Mouse (Mus musculus) liver, embryonic 16.5 days (tissue): ENCODE results near the gene Gpr68. TPM values are rescaled to one million over a fixed set of nuclear protein-coding genes. Genes with fewer than 3 reads are reported as not detected.

ENCODE experiments used
- ATAC-seq: fragments of 200-750 bp; cut with Nextera tagmentation; 2 replicates; pipeline ENCODE4 v1.8.0; 2017; ENCODE audit warnings: low read depth, mild to moderate bottlenecking, moderate number of reproducible peaks, moderate library complexity
- H3K27ac ChIP-seq: fragments of 300-500 bp; sonication (generic); 2 replicates; pipeline ENCODE4 v1.5.1; 2014; ENCODE audit warnings: mild to moderate bottlenecking, low read length
- H3K27me3 ChIP-seq: fragments of 300-500 bp; sonication (generic); 2 replicates; pipeline ENCODE4 v1.6.1; 2014; ENCODE audit warnings: low read depth, low read length, mixed read lengths; ENCODE audit not compliant: control insufficient read depth, insufficient read depth
- H3K36me3 ChIP-seq: fragments of 300-500 bp; sonication (generic); 2 replicates; pipeline ENCODE4 v1.6.1; 2014; ENCODE audit warnings: mild to moderate bottlenecking; ENCODE audit not compliant: control insufficient read depth, insufficient read depth
- H3K4me1 ChIP-seq: fragments of 300-500 bp; sonication (generic); 2 replicates; pipeline ENCODE4 v1.6.1; 2014; ENCODE audit warnings: low read depth, low read length, mixed read lengths; ENCODE audit not compliant: control insufficient read depth
- H3K4me2 ChIP-seq: fragments of 300-500 bp; sonication (generic); 2 replicates; pipeline ENCODE4 v1.6.1; 2014; ENCODE audit warnings: low read depth, low read length, mixed read lengths
- H3K4me3 ChIP-seq: fragments of 300-500 bp; sonication (generic); 2 replicates; pipeline ENCODE4 v1.5.1; 2014; ENCODE audit warnings: low read depth, mild to moderate bottlenecking, low read length
- H3K9ac ChIP-seq: fragments of 300-500 bp; sonication (generic); 2 replicates; pipeline ENCODE4 v1.6.1; 2014; ENCODE audit warnings: low read depth, low read length
- H3K9me3 ChIP-seq: fragments of 300-500 bp; sonication (generic); replicated peaks from 2 replicates; pipeline ENCODE4 v1.6.1; 2016; ENCODE audit warnings: low read length; ENCODE audit not compliant: control insufficient read depth
- WGBS: fragments of 180-500 bp; shearing (Covaris S2); extraction: QIAGEN DNeasy Blood & Tissue Kit; methylation state at CpG from one replicate; pipeline ENCODE4 v1.1.7; 2014; ENCODE audit not compliant: insufficient replicate concordance; 5-methylcytosine and 5-hydroxymethylcytosine counted together
- polyA plus RNA-seq: library from polyadenylated mRNA; unstranded; fragments of >200 nt; fragmentation: Nextera tagmentation; extraction: Ambion mirVana; gene quantifications from 2 replicates; pipeline ENCODE4 v1.2.1, GENCODE M21; 2015

Gpr68 gene
- polyA plus RNA-seq, 1 experiment from 2014 or later: 0.08 TPM

GRCm38 (mm10) chr12:100868049-100868622 lies 39.9 kb downstream of the Gpr68 start:
- 50% methylated on average over 4 of the region's 4 CpGs for WGBS
- H3K4me1 ChIP-seq: no peaks in the 10 kb centered on the region
- ATAC-seq: no peak
- H3K9me3 ChIP-seq: no peaks in the 10 kb centered on the region
- H3K9ac ChIP-seq: no peak overlapping the region
- no peak overlapping the region for H3K4me3 ChIP-seq
- H3K36me3 ChIP-seq: no peaks in the 10 kb centered on the region
- no peak overlapping the region for H3K4me2 ChIP-seq
- no peak overlapping the region for H3K27ac ChIP-seq
- H3K27me3 ChIP-seq: no peaks in the 10 kb centered on the region

GRCm38 (mm10) chr12:100867097-100867496 lies 40.9 kb downstream of the Gpr68 start:
- H3K36me3 ChIP-seq: no peaks in the 10 kb centered on the region
- H3K27ac ChIP-seq: no peak overlapping the region
- no peak overlapping the region for H3K4me3 ChIP-seq
- H3K4me1 ChIP-seq: no peaks in the 10 kb centered on the region
- H3K27me3 ChIP-seq: no peaks in the 10 kb centered on the region
- H3K9me3 ChIP-seq: no peaks in the 10 kb centered on the region
- ATAC-seq: no peak
- WGBS: 79% methylated on average over 8 of the region's 8 CpGs
- no peak overlapping the region for H3K9ac ChIP-seq
- no peak overlapping the region for H3K4me2 ChIP-seq

GRCm38 (mm10) chr12:100865509-100866078 lies 42.4 kb downstream of the Gpr68 start:
- Histone ChIP-seq H3K4me2 (no peak overlapping the region), H3K27ac (no peak overlapping the region), H3K4me1 (no peaks in the 10 kb centered on the region), H3K9ac (no peak overlapping the region), H3K36me3 (no peaks in the 10 kb centered on the region), H3K9me3 (no peaks in the 10 kb centered on the region), H3K4me3 (no peak overlapping the region), H3K27me3 (no peaks in the 10 kb centered on the region)
- WGBS: 60% methylated on average over 11 of the region's 11 CpGs
- no peak for ATAC-seq

- no peak overlapping the region for H3K9ac ChIP-seq
- H3K27me3 ChIP-seq: no peaks in the 10 kb centered on the region
- no peak overlapping the region for H3K4me2 ChIP-seq
- H3K27ac ChIP-seq: no peak overlapping the region
- no peak overlapping the region for H3K4me3 ChIP-seq
- no peak for ATAC-seq
- H3K4me1 ChIP-seq: no peaks in the 10 kb centered on the region
- no peaks in the 10 kb centered on the region for H3K36me3 ChIP-seq
- H3K9me3 ChIP-seq: no peaks in the 10 kb centered on the region
These were observed 42.9 kb downstream of the Gpr68 start for GRCm38 (mm10) chr12:100865072-100865471.

- whole genome bisulfite sequencing: 67% methylated on average over 3 of the region's 3 CpGs
- Histone ChIP-seq H3K9ac (no peak overlapping the region), H3K27ac (no peak overlapping the region), H3K9me3 (no peaks in the 10 kb centered on the region), H3K27me3 (no peaks in the 10 kb centered on the region), H3K4me1 (no peaks in the 10 kb centered on the region), H3K4me2 (no peak overlapping the region), H3K4me3 (no peak overlapping the region), H3K36me3 (no peaks in the 10 kb centered on the region)
- ATAC-seq: peak; percentile 43; the same call in 1 of the 2 replicates
These were observed 45.0 kb downstream of the Gpr68 start for GRCm38 (mm10) chr12:100862856-100863446.

GRCm38 (mm10) chr12:100862272-100862671 lies 45.7 kb downstream of the Gpr68 start:
- no peak for ATAC-seq

GRCm38 (mm10) chr12:100857791-100858190 lies 50.2 kb downstream of the Gpr68 start:
- Histone ChIP-seq H3K27me3 (no peaks in the 10 kb centered on the region), H3K4me2 (no peak overlapping the region), H3K9ac (no peak overlapping the region), H3K36me3 (no peaks in the 10 kb centered on the region), H3K4me1 (no peaks in the 10 kb centered on the region), H3K4me3 (no peak overlapping the region), H3K27ac (no peak overlapping the region), H3K9me3 (no peaks in the 10 kb centered on the region)
- ATAC-seq: no peak
- 44% methylated on average over 7 of the region's 7 CpGs for WGBS

More at GRCm38 (mm10) chr12:100862272-100862671, 45.7 kb downstream of the Gpr68 start:
- no peak overlapping the region for H3K9ac ChIP-seq
- H3K27me3 ChIP-seq: no peaks in the 10 kb centered on the region
- H3K27ac ChIP-seq: no peak overlapping the region
- H3K4me1 ChIP-seq: no peaks in the 10 kb centered on the region
- WGBS: 34% methylated on average over 3 of the region's 3 CpGs
- H3K4me2 ChIP-seq: no peak overlapping the region
- no peaks in the 10 kb centered on the region for H3K9me3 ChIP-seq
- no peaks in the 10 kb centered on the region for H3K36me3 ChIP-seq
- H3K4me3 ChIP-seq: no peak overlapping the region

GRCm38 (mm10) chr12:100856337-100856736 lies 51.7 kb downstream of the Gpr68 start:
- no peaks in the 10 kb centered on the region for H3K9me3 ChIP-seq
- H3K9ac ChIP-seq: no peak overlapping the region
- no peaks in the 10 kb centered on the region for H3K4me1 ChIP-seq
- no peaks in the 10 kb centered on the region for H3K27me3 ChIP-seq
- no peak overlapping the region for H3K4me2 ChIP-seq
- no peak overlapping the region for H3K4me3 ChIP-seq
- H3K36me3 ChIP-seq: no peaks in the 10 kb centered on the region
- WGBS: 43% methylated on average over 2 of the region's 2 CpGs
- H3K27ac ChIP-seq: no peak overlapping the region
- no peak for ATAC-seq

- 26% methylated on average over 3 of the region's 3 CpGs for WGBS
- no peaks in the 10 kb centered on the region for H3K9me3 ChIP-seq
- H3K9ac ChIP-seq: no peak overlapping the region
- H3K36me3 ChIP-seq: no peaks in the 10 kb centered on the region
- ATAC-seq: no peak
- no peaks in the 10 kb centered on the region for H3K27me3 ChIP-seq
- no peak overlapping the region for H3K4me3 ChIP-seq
- no peaks in the 10 kb centered on the region for H3K4me1 ChIP-seq
- no peak overlapping the region for H3K4me2 ChIP-seq
- no peak overlapping the region for H3K27ac ChIP-seq
These were observed 55.6 kb downstream of the Gpr68 start for GRCm38 (mm10) chr12:100852370-100852769.
